Mouse (Mus musculus): ENCODE results near the gene Krtap16-1. TPM values are rescaled to one million over a fixed set of nuclear protein-coding genes. Genes with fewer than 3 reads are reported as not detected.
A peak's percentile ranks its signal among the peaks of the same experiment; 100 is the strongest.

Gene Krtap16-1
- not detected for total RNA-seq (2022)

DNA sequence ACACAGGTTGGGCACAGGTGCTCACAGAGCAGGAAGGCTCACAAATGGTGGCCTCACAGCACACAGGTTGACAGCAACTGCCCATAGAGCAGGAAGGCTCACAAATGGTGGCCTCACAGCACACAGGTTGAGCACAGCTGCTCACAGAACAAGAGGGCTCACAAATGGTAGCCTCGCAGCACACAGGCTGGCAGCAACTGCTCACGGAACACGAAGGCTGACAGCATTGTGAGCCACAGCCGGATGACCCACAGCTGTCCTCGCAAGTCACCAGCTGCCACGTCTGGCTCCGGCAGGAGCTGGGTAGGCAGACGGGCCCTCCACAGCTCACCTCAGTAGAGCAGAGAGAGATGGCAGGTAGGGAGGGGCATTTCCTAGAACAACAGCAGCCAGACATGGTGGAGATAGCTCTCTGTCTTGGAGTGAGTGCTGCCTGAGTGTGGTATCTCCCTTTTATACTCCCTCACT, at the start of gene Krtap16-1:
Gene Krtap16-1 (minus strand): TSS at position 418 of the 468 bp plus-strand sequence.
- DNase-seq, result no peak

DNA sequence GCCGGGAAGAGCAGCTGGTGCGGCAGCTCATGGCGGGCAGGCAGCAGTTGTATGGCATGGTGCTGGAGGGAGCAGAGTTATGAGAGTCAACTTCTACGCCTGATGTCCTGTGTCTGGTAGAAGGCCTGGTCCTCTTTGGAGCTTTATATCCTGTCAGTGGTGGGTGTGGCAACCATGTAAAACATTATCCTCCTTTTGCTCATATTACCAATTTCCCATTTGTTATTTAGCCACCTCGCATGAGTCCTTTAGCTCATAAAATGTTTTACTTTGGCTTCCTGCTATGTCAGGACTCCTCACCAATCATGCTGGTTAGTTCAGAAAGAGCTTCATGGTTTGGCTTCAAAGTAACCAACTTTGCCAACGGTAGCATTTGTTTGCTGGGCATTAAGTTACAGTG, 43.4 kb upstream of the Krtap16-1 start, which contains the start of gene Krt33b:
Gene Krt33b (minus strand): TSS at position 101 of the 400 bp plus-strand sequence.
- no peak for DNase-seq

DNA sequence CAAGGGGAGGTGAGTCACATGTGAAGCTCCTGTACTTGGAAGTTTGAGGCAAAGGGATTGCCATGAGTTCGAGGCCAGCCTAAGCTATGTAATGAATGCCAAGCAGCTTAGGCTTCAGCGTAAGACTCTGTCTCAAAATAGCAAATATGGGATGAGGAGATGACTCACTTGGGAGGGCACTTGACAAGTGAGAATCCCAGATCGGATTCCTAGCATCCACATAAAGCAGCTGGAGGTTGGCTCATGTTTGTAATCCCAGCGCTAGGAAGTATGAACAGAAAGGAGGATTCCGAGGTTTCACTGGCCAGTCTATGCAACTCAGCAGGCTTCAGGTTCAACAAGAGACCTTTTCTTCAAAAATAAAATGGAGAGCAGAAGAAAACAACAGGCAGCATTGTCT, 35.0 kb upstream of the Krtap16-1 start:
- no peak for DNase-seq

DNA sequence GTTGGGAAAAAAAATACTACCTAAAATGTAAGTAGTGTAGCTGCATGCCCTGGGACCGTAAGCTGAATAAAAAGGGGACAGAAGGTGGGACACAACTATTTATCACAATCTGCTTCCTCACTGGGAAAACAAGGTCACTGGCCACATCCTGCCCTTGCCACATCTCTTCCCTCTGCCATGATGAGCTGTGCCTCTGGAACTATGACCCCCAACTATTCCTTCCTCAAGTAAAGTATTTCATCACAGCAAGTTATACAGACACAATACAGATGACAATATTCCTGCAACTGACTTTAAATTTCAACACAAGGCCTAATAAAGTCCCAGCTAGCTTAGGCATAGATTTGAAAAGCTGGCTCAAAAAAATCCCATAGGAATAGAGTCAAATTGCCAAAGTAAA, 33.1 kb upstream of the Krtap16-1 start:
- no peak for DNase-seq

DNA sequence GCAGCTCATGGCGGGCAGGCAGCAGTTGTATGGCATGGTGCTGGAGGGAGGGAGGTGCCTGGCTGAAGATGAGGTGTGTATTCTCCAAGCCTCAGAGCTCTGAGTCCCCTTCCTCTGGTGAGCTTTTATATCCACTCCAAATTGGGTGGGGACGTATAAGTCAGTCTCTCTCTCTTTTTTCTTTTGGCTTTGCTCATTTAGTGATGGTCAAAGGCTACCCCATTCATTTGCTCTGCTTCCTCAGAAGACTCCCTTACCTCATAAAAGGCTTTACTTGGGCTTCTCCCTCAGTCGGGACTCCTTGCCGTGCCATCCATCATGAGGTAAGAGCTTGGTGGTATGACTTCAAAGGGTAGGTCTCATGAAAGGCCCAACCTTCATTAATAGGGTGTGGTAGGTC, 29.7 kb upstream of the Krtap16-1 start, which contains the start of gene Krt33a:
Gene Krt33a (minus strand): TSS at position 101 of the 400 bp plus-strand sequence.
- no peak for DNase-seq

DNA sequence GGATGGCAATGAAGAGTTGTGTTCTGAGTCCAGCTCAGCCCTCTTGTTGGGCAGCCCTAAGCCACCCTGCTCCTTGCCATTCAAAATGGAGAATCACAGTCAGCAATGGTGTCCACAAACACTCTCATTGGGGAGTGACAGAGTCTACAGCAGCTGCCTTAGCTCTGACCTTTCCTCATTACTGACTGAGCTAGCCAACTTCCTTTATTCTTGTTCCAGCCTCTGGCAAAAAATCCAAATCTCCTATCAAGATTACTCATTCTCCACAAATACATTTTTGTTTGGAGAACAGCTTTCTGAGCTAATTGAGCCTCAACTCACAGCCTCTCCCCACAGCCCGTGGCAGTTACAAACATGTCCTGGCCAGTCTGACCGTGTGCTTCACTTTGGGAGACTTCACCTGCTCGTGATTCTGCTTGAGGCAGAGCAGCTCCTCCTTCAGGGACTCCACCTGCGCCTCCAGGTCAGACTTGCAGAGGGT, 27.3 kb upstream of the Krtap16-1 start:
- no peak for DNase-seq

DNA sequence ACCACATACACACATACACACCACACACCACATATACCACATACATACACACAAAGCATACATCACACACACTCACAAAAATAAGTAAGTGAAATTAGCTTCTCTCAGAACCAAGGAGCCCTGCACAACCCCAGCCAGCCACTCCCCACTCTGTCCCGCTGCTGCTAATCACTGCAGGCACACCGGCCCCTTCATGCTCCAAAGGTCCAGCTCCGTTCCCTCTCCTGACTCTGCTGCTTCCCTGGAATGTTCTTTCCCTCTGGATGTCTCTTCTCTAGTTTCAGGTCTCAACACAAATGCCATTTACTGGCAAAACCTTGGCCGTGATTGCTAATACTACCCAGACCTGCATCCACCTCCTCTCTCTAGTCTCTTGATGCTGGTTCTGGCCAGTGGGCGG, 24.3 kb upstream of the Krtap16-1 start:
- DNase-seq, result no peak

DNA sequence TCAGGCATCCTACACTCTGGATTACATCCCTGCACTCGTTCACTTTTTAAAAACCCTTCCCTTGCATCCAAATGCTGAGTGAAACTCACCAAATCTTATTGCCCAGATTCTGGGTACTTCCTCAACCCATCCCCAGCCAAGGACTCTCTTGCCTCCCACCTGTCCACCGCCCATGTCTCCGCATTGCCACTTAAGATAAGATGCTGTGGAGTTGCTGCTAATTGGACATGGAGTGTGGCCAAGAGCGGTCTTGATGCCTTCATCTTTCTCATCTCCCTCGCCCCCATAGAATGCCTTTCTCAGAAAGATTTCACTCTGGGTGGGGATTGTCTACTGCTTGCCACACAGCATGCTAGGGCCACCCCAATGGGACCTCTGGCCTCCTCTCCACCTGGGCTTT, 21.9 kb upstream of the Krtap16-1 start:
- no peak for DNase-seq

DNA sequence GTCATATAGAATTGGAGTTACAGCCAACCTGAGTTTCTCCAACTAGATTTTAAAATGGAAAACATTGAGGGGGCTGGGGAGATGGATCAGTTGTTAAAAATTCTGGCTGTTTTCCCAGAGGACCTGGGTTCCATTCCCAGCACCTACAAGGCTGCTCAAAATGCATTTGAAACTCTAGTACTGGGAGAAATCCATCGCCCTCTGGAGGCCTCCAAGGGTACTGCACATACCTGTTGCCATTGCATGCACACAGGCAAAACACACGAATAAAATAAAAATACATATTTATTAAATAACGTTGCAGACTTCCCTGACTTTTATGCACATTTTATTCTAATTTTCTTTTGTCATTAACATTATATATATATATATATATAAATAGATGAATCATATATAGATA, 20.2 kb upstream of the Krtap16-1 start:
- DNase-seq, result no peak

DNA sequence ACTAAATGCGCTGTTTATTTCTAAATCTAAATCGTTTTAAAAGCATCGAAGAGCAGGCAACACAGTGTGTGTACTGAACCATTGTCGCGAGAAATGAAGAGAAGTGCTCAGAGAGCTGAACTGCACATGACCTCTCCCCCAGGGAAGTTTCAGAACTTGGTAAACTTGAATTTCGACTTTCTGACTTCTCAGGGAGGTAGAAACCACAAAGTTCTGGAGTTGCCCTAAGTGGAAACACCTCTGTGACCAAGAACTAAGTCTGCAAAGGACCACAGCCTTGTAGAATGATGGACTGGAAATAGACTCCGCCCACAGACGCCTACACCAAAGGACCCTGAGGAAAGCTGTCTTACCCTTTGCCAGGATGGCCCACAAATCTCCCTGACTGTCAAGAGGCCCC, 19.5 kb upstream of the Krtap16-1 start:
- DNase-seq, result no peak

DNA sequence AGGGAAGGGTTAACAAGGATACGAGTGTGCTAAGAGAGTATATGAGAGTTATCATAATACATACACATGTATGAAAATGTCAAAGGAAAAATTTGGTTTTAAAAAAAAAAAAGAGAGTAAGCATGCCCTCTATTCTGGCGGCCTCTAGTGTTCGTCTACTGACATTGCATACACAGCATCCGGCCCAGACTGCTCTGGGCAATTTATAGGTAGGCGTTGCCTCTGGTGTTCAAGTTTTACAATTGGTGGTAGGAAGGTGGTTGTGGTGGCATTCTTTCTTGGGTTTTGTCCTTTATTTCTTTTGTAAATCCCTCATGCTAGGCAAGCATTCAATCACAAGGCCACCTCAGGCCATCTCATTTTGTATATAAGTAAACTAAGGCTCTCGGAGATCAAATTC, 18.4 kb upstream of the Krtap16-1 start:
- DNase-seq, result peak; percentile 8

DNA sequence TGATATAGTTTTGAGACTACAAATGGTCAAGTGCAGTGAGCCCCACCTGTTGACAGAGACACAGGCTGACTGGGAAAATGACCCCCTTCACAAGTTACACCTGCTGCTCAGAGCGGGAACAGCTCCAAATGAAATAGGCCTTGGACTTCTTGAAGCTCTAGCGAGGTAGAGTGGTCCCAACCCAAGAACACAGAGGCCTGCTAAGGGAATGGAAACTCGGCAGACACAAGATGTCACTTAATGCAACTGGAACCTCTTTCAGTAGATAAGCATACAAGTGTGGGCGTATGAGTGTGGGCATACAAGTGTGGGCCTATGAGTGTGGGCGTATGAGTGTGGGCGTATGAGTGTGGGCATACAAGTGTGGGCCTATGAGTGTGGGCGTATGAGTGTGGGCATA, 12.7 kb upstream of the Krtap16-1 start:
- no peak for DNase-seq

DNA sequence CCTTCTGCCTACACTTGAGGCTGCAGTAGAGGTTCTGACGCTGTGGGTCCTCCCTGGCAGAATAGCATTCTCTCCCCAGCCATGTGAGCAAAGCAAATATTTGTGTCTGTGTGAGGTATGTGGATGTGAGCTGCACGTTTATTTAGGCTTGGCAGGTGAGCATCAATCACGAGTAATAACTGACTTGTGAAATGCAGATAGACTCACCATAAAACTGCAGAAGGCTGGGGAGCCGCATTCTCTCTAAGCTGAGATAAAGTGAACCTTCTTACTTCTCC, 7.9 kb upstream of the Krtap16-1 start:
- no peak for DNase-seq

DNA sequence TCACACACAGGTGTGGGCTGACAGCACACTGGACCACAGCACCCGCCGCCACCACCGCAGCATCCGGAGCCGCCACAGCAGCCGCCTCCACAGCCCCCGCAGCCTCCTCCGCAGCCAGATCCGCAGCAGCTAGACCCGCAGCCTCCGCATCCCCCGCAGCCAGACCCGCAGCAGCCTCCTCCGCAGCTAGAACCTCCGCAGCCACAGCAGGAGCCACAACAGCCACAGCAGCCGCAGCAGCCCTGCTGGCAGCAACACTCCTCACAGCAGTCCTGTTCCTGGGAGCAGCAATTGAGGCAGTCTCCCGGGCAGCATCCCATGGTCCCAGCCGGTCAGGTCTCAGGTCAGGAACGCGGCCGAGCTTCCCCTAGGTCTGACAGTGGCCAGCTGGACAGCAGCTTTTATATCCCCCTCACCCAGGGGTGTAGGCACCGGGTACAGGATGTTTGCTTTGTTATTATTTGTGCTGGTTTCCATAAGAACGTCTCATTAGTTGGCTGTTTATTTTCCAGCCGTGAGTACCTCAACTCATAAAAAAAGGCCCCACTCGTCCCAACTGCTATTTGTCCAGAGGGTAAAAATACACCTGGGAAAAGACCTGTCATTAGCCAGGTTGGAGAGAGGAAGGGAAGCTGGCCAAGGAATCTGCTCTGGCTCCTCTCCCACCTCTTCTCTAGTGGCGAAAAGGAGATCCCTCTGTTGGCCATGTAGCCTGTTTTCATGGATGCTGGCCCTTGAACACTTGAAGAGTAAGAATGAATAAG, 7.4 kb upstream of the Krtap16-1 start, which contains the start of gene Krtap17-1:
Gene Krtap17-1 (minus strand): TSS at position 375 of the 764 bp plus-strand sequence.
- DNase-seq, result no peak

DNA sequence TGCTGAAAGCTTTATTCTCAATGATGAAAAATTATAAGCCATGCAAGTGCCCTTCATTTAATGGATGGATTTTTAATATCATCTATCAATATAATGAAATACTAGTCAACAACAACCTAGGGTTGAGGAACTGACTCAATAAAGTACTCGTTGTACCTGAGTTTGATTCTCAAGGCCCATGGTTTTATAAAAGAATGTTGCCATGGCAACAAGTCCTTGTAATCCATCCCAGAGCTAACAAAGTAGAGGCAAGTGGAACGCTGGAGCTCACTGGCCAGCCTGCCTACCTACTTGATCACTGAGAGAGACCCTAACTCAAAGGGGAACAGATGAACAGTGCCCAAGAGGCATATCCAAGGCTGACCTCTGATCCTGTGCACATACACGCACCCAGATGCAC, 4.2 kb upstream of the Krtap16-1 start:
- no peak for DNase-seq

DNA sequence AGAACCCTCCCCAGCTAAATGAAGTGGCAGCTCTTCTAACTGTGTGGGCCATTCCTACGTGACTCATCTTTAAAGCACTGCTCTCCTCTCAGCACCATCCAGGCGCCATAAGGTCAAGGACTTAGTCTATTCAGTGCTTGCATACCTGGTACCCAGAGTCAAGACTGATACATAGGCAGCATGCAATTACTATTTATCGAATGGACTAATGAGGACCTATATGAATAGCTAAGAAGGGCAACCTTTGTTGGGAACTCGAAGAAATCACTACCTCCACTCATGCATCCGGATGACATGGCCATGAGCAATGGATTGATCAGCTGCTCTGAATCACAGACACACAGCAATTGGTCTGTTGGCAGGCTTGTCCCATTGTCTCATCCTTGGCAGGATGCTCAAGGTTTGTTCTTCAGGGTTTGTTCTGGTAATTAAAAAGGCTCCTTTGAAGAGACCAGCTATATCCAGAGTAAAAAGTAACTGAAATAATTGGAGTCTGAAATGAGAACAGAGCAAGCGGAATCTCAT, 3.5 kb upstream of the Krtap16-1 start:
- peak; percentile 52 for DNase-seq

DNA sequence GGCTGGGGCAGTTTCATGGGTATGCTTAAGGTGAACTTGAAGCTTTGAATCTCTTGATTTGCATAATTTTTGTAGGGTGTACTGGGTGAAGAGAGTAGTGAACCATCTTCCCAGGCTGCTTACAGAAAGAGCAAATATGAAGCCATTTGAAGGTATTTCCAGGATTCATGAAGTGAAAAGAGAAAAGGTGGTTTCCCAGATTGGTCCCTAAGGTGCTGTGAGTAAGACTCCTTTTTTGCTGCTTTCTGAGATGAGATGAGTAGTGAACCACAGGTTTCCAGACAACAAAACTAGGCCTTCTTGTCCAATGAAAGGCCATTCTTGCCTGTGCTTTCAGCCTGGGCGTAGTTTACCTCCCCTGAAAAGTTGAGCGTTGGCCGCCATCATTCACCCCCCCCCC, 2.1 kb upstream of the Krtap16-1 start:
- no peak for DNase-seq

DNA sequence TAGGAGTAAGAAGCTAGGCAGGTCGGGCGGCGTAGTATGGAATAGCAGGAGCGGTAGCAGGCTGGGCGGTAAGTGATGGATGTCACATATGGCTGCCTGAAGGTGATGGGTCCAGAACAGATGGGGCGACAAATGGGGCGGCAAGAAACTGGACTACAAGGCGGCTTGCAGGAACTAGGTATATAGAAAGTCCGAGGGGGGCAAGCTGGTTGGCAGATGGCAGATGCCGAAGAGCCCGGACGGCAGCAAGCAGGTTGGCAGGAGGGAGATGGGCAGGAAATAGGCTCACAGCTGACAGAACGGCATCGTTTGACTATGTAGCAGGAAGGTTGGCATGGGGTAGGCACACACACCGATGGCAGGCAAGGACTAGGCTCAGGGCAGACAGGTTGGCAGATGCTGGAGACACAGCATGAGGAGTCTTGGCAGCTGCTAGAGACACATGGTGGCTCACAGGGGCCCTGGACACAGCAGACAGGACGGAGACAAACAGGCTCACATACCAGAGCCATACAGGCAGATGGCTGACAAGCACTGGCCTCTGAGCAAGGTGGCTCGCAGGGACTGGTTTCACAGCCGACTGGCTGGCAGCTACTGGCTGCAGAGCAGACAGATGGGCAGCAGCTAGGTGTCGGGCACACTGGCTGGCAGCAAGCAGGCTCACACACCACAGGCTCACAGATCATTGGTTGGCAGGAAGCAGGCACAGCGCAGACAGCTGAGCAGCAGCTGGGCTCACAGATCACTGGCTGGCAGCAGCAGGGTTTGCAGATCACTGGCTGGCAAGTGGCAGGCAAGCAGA, 905 bp downstream of the Krtap16-1 start:
- peak; percentile 11 for DNase-seq

DNA sequence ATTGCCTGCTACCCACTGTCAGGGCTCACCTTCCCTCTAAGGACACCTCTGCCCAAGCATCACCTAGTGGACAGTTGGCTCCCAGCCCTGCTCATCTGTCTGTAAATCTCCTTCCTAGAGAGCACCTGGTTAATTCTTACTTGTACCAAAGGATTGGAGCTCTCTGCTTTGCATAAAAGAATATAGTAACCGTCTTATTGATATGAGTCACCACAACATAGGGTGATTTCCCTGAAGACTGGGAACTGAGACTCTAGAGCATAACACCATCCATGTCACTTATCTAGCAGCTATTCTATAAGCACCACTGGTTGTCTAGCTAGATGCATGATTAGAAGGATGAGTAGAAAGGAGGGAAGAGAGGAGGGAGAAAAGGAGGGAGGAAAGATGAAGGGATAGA, 3.0 kb downstream of the Krtap16-1 start:
- no peak for DNase-seq

DNA sequence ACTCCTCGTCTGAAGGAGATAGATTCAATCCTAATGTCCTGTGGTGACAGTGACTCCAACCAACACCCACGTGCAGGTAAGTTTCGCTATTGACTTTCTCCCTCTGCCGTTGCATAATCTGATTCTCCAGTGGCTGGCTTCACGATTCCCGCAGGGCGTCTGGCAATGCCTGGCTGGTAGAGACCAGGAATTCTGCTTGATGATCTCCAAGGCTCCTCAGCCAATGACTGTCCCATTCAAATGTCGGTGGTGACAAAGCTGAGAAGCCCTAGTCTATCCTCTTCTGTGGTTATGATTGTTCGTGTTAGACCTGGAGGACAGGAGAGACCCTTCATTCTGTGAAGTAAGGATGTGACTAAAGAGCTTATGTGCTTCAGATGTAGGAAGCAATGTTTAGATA, 3.7 kb downstream of the Krtap16-1 start:
- no peak for DNase-seq

DNA sequence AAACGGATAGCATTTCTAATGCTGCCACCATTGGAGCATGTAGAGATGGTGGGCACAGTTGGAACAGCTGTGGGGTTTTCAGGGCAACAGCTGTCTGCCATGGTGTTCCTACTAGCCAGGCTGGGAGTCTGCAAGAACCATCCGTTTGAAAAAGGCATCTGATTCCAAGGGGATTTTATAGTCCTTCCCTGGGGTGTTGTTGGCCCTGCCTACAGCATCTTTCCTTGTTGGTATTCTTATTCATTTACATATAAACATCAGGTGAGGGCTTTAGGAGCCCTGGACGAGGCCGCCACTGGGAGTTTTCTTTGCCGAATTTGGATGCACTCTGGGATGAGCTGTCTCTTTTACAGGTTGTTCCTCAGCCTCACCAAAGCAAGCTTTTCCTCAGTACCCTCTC, 7.4 kb downstream of the Krtap16-1 start, which contains the start of gene Krtap29-1:
Gene Krtap29-1 (minus strand): TSS at position 101 of the 400 bp plus-strand sequence.
- DNase-seq, result no peak

DNA sequence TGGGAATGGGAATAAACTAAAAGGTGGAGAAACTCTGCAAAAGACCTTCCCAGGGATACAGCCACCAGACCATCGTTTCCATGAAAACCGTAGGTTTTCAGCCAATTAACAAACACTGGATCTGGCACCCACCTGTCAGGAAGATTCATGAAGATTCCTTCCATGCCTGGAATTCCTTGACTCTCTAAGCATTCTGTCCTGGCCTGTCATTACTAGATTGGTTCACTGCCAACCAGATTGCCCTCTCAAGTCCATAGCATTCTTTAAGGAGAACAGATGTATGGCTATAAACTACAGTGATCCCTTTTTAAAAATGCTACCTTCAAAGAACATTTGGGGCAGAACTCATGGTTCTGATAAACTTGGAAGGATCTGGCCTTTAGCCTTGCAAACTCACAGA, 20.4 kb downstream of the Krtap16-1 start:
- no peak for DNase-seq

DNA sequence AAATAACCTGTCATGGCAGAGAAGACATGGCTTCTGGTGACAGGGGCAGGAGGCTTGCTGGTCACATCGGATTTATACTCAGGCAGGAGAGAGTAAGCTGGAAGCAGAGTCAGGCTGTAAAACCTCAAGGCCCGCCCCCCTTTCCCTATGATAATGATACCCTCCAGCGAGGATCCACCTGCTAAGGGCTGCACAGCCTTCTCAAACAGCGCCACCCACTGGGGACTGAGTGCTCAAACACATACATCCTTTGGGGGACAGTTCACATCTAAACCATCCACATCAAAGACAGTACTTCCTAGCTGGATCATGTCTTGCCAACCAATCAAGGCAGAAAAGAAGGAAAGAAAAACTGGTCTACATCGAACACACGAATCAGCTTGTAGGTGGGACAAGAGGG, 22.2 kb downstream of the Krtap16-1 start:
- no peak for DNase-seq
